Mouse (Mus musculus): ENCODE measurements at regions not wholly inside any gene's neighbourhood (a gene's known extent, or its start where the extent isn't known, plus 50 kb on each side); places are given as distances from the start of the nearest gene placed in this dataset.

DNA sequence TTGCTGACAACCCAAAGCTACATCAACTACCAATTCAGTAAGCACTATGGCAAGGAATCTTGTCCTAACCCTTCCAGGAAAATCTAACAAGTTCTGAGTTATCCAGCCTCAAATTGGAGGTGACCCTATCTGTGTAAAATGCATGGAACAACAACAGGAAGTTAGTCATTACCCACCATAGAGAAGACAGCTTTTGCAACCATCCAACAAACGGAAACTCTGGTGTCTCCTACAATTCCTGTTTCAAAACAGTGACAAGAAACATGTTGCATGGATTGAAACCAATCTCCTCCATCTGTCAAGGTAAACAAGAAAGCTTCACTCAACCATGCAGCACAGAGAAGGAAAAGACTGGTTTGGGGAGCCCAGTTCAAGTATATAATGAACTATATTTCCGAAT lies 353.0 kb upstream of the B3galt2 start:
- no peak for TF ChIP-seq TCF12 (IDR thresholded peaks at IDR 0.05; ENCODE audit: insufficient read depth, poor library complexity, severe bottlenecking)
- no peak for TF ChIP-seq TCF3 (IDR thresholded peaks at IDR 0.05; ENCODE audit: insufficient read length, low read depth)

DNA sequence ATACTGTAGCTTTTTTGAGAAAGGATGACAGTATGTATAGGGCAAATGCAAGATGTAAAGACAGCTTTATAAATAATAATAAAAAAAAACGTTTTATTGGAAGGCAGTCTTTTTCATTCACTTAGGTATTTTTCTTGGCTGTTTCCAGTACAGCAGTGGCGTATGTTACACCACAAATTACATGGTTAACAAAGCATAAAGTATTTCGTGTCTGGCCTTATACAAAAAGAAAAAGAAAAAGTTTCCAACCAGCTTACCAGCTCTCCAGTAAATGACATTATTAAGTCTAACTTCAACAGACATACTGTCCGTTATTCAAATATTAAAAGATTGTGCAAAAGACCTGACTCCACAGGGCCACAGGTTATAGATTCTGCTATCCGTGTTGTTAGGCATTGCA lies 343.9 kb upstream of the B3galt2 start:
- TF ChIP-seq TCF3 (IDR thresholded peaks at IDR 0.05; ENCODE audit: insufficient read length, low read depth) (no peak), SRF (IDR thresholded peaks at IDR 0.05; ENCODE audit: control insufficient read depth, insufficient read length, low read depth) (no peak), MYOG (IDR thresholded peaks at IDR 0.05; ENCODE audit: control insufficient read depth in 1 of 3, insufficient read depth in 1 of 3, insufficient read length in 2 of 3, low read depth in 2 of 3) (no peak), E2F4 (IDR thresholded peaks at IDR 0.05; ENCODE audit: insufficient read depth) (no peak), USF1 (IDR thresholded peaks at IDR 0.05; ENCODE audit: low read depth) (no peak), POLR2A (IDR thresholded peaks at IDR 0.05; ENCODE audit: insufficient read length, low read depth) (no peak), POLR2AphosphoS2 (IDR thresholded peaks at IDR 0.05; ENCODE audit: insufficient read length, low read depth) (no peak), MAX (IDR thresholded peaks at IDR 0.05; ENCODE audit: low read depth) (no peak), TCF12 (IDR thresholded peaks at IDR 0.05; ENCODE audit: insufficient read depth, poor library complexity, severe bottlenecking) (no peak), REST (IDR thresholded peaks at IDR 0.05; ENCODE audit: insufficient read depth, insufficient read length) (no peak), CEBPB (IDR thresholded peaks at IDR 0.05; ENCODE audit: insufficient read depth, poor library complexity, severe bottlenecking) (no peak), MYOD1 (IDR thresholded peaks at IDR 0.05; ENCODE audit: control insufficient read depth in 1 of 3, insufficient read length in 2 of 3, low read depth in 2 of 3) (no peak)

More for the DNA sequence above, 353.0 kb upstream of the B3galt2 start:
- H3K4me2 ChIP-seq (ENCODE audit: low read depth) = no peak overlapping the region
- H3K27me3 ChIP-seq (ENCODE audit: control insufficient read depth, insufficient read depth, insufficient read length) = no peaks in the 10 kb centered on the region
- no peaks in the 10 kb centered on the region for H3K36me3 ChIP-seq (ENCODE audit: control insufficient read depth, insufficient read depth)
- no peak overlapping the region for H3ac ChIP-seq (ENCODE audit: control insufficient read depth, insufficient read length)
- H3K4me3 ChIP-seq = no peak overlapping the region
- no peaks in the 10 kb centered on the region for H3K79me2 ChIP-seq (ENCODE audit: control insufficient read depth, insufficient read depth)

DNA sequence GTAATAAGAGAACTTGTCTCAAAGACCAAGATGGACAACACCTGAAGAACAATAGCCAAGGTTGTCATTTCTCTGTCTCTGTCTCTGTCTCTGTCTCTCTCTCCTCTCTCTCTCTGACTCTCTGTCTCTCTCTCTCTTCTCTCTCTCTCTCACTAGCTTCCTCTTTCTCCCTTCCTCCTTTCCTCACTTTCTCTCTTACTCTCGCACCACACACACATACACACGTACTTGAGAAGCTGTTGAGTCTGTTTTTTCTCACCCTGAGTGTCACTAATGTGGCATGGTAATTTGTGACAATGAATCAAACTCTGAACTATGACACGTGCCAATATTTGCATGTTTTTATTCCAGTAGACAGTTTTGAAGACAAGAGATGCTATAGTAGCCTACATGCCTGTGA lies 333.1 kb upstream of the B3galt2 start:
- TF ChIP-seq POLR2A (IDR thresholded peaks at IDR 0.05; ENCODE audit: insufficient read length, low read depth) (no peak), TCF3 (IDR thresholded peaks at IDR 0.05; ENCODE audit: insufficient read length, low read depth) (no peak), REST (IDR thresholded peaks at IDR 0.05; ENCODE audit: insufficient read depth, insufficient read length) (no peak), MAX (IDR thresholded peaks at IDR 0.05; ENCODE audit: low read depth) (no peak), CEBPB (IDR thresholded peaks at IDR 0.05; ENCODE audit: insufficient read depth, poor library complexity, severe bottlenecking) (no peak), POLR2AphosphoS2 (IDR thresholded peaks at IDR 0.05; ENCODE audit: insufficient read length, low read depth) (no peak), SRF (IDR thresholded peaks at IDR 0.05; ENCODE audit: control insufficient read depth, insufficient read length, low read depth) (no peak), MYOG (IDR thresholded peaks at IDR 0.05; ENCODE audit: control insufficient read depth in 1 of 3, insufficient read depth in 1 of 3, insufficient read length in 2 of 3, low read depth in 2 of 3) (no peak), TCF12 (IDR thresholded peaks at IDR 0.05; ENCODE audit: insufficient read depth, poor library complexity, severe bottlenecking) (no peak), USF1 (IDR thresholded peaks at IDR 0.05; ENCODE audit: low read depth) (no peak), MYOD1 (IDR thresholded peaks at IDR 0.05; ENCODE audit: control insufficient read depth in 1 of 3, insufficient read length in 2 of 3, low read depth in 2 of 3) (no peak), E2F4 (IDR thresholded peaks at IDR 0.05; ENCODE audit: insufficient read depth) (no peak)
- H3ac ChIP-seq (ENCODE audit: control insufficient read depth, insufficient read length) = no peak overlapping the region
- no peak overlapping the region for H3K4me2 ChIP-seq (ENCODE audit: low read depth)
- no peak overlapping the region for H3K4me3 ChIP-seq
- no peaks in the 10 kb centered on the region for H3K36me3 ChIP-seq (ENCODE audit: control insufficient read depth, insufficient read depth)
- H3K79me2 ChIP-seq (ENCODE audit: control insufficient read depth, insufficient read depth) = no peaks in the 10 kb centered on the region
- H3K27me3 ChIP-seq (ENCODE audit: control insufficient read depth, insufficient read depth, insufficient read length) = no peaks in the 10 kb centered on the region

More for the DNA sequence above, 343.9 kb upstream of the B3galt2 start:
- H3K4me3 ChIP-seq = no peak overlapping the region
- H3ac ChIP-seq (ENCODE audit: control insufficient read depth, insufficient read length) = no peak overlapping the region
- H3K36me3 ChIP-seq (ENCODE audit: control insufficient read depth, insufficient read depth) = no peaks in the 10 kb centered on the region
- no peaks in the 10 kb centered on the region for H3K79me2 ChIP-seq (ENCODE audit: control insufficient read depth, insufficient read depth)
- no peaks in the 10 kb centered on the region for H3K27me3 ChIP-seq (ENCODE audit: control insufficient read depth, insufficient read depth, insufficient read length)
- no peak overlapping the region for H3K4me2 ChIP-seq (ENCODE audit: low read depth)

DNA sequence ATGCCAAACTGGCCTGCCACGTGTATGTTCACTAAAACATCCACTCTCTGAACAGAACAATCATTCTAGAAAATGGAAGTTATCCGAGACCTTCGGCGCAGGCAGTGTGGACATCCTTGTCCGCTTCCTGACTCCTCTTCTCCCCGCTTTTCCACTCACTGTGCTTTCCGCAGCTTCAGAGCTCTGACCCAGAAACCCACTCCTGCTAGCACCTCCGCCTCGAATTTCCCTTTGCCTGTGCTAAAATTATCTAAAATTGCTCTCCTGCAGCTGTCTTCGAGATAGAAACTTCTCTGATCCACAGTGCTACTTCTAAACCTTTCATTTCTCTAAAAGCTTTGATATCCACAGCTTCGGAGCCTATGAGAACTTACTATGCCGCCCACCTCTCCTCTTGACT lies 322.1 kb upstream of the B3galt2 start:
- Histone ChIP-seq H3K4me2 (ENCODE audit: low read depth) (peak overlapping the region; percentile 30), H3K79me2 (ENCODE audit: control insufficient read depth, insufficient read depth) (no peaks in the 10 kb centered on the region), H3ac (ENCODE audit: control insufficient read depth, insufficient read length) (no peak overlapping the region), H3K27me3 (ENCODE audit: control insufficient read depth, insufficient read depth, insufficient read length) (no peaks in the 10 kb centered on the region), H3K36me3 (ENCODE audit: control insufficient read depth, insufficient read depth) (no peaks in the 10 kb centered on the region), H3K4me3 (no peak overlapping the region)
- TF ChIP-seq USF1 (IDR thresholded peaks at IDR 0.05; ENCODE audit: low read depth) = no peak
- TF ChIP-seq POLR2AphosphoS2 (IDR thresholded peaks at IDR 0.05; ENCODE audit: insufficient read length, low read depth) = no peak
- TF ChIP-seq SRF (IDR thresholded peaks at IDR 0.05; ENCODE audit: control insufficient read depth, insufficient read length, low read depth) = no peak
- no peak for TF ChIP-seq POLR2A (IDR thresholded peaks at IDR 0.05; ENCODE audit: insufficient read length, low read depth)
- no peak for TF ChIP-seq REST (IDR thresholded peaks at IDR 0.05; ENCODE audit: insufficient read depth, insufficient read length)
- no peak for TF ChIP-seq CEBPB (IDR thresholded peaks at IDR 0.05; ENCODE audit: insufficient read depth, poor library complexity, severe bottlenecking)

DNA sequence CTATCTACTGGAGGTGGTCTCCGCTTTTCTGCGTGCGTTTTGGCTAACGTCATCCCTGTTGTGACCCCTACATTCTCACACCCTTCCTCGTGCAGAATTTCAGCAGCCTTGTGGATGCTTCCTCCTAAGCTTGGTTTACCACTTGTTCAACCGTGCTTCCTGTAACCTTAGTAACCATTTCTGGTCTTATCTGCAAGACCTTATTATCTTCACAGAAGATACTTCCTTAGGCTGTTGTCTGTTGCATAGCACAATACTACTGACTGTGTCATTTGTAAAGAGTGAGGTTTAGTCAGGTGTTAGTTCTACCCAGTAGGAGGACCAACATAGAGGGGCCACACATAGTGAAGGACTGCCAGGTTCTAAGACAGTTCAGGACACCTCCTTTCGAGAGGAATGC lies 320.9 kb upstream of the B3galt2 start:
- no peak overlapping the region for H3K4me2 ChIP-seq (ENCODE audit: low read depth)
- H3K4me3 ChIP-seq = no peak overlapping the region
- H3K27me3 ChIP-seq (ENCODE audit: control insufficient read depth, insufficient read depth, insufficient read length) = no peaks in the 10 kb centered on the region
- H3ac ChIP-seq (ENCODE audit: control insufficient read depth, insufficient read length) = no peak overlapping the region
- no peaks in the 10 kb centered on the region for H3K36me3 ChIP-seq (ENCODE audit: control insufficient read depth, insufficient read depth)
- H3K79me2 ChIP-seq (ENCODE audit: control insufficient read depth, insufficient read depth) = no peaks in the 10 kb centered on the region
- no peak for TF ChIP-seq MYOD1 (IDR thresholded peaks at IDR 0.05; ENCODE audit: control insufficient read depth in 1 of 3, insufficient read length in 2 of 3, low read depth in 2 of 3)
- no peak for TF ChIP-seq CEBPB (IDR thresholded peaks at IDR 0.05; ENCODE audit: insufficient read depth, poor library complexity, severe bottlenecking)
- no peak for TF ChIP-seq USF1 (IDR thresholded peaks at IDR 0.05; ENCODE audit: low read depth)
- no peak for TF ChIP-seq POLR2AphosphoS2 (IDR thresholded peaks at IDR 0.05; ENCODE audit: insufficient read length, low read depth)
- TF ChIP-seq POLR2A (IDR thresholded peaks at IDR 0.05; ENCODE audit: insufficient read length, low read depth) = no peak
- no peak for TF ChIP-seq REST (IDR thresholded peaks at IDR 0.05; ENCODE audit: insufficient read depth, insufficient read length)
- TF ChIP-seq TCF3 (IDR thresholded peaks at IDR 0.05; ENCODE audit: insufficient read length, low read depth) = no peak
- no peak for TF ChIP-seq MYOG (IDR thresholded peaks at IDR 0.05; ENCODE audit: control insufficient read depth in 1 of 3, insufficient read depth in 1 of 3, insufficient read length in 2 of 3, low read depth in 2 of 3)
- no peak for TF ChIP-seq E2F4 (IDR thresholded peaks at IDR 0.05; ENCODE audit: insufficient read depth)
- no peak for TF ChIP-seq SRF (IDR thresholded peaks at IDR 0.05; ENCODE audit: control insufficient read depth, insufficient read length, low read depth)
- no peak for TF ChIP-seq TCF12 (IDR thresholded peaks at IDR 0.05; ENCODE audit: insufficient read depth, poor library complexity, severe bottlenecking)
- no peak for TF ChIP-seq MAX (IDR thresholded peaks at IDR 0.05; ENCODE audit: low read depth)

Measured in myocyte (in vitro differentiated cells).